Mouse (Mus musculus) heart, embryonic 16.5 days (tissue): Measurements from ENCODE around the gene Zbtb20. TPM values are rescaled to one million over a fixed set of nuclear protein-coding genes. Genes with fewer than 3 reads are reported as not detected.
A peak's percentile ranks its signal among the peaks of the same experiment; 100 is the strongest.

Source experiments
- ATAC-seq: fragments of 200-750 bp; cut with Nextera tagmentation; replicated peaks from 2 replicates; pipeline ENCODE4 v1.8.0; 2017; ENCODE audit warnings: moderate number of reproducible peaks; ENCODE audit not compliant: insufficient read depth, low FRiP score; ENCODE audit errors: extremely low read depth
- H3K27ac ChIP-seq: fragments of 300-500 bp; sonication (generic); 2 replicates; pipeline ENCODE4 v1.5.1; 2014; ENCODE audit warnings: mild to moderate bottlenecking, low read length, control low read depth, moderate library complexity
- H3K27me3 ChIP-seq: fragments of 300-500 bp; sonication (generic); 2 replicates; pipeline ENCODE4 v1.6.1; 2014; ENCODE audit warnings: low read length, mixed read lengths; ENCODE audit not compliant: control insufficient read depth, insufficient read depth
- H3K36me3 ChIP-seq: fragments of 300-500 bp; sonication (generic); 2 replicates; pipeline ENCODE4 v1.6.1; 2014; ENCODE audit not compliant: control insufficient read depth, insufficient read depth
- H3K4me1 ChIP-seq: fragments of 300-500 bp; sonication (generic); 2 replicates; pipeline ENCODE4 v1.6.1; 2014; ENCODE audit warnings: low read length, mixed read lengths; ENCODE audit not compliant: control insufficient read depth, insufficient read depth
- H3K4me2 ChIP-seq: fragments of 300-500 bp; sonication (generic); 2 replicates; pipeline ENCODE4 v1.6.1; 2014; ENCODE audit warnings: low read depth, mild to moderate bottlenecking, control low read depth, low read length
- H3K4me3 ChIP-seq: fragments of 300-500 bp; sonication (generic); 2 replicates; pipeline ENCODE4 v1.5.1; 2014; ENCODE audit warnings: mild to moderate bottlenecking, control low read depth, low read length
- H3K9ac ChIP-seq: fragments of 300-500 bp; sonication (generic); 2 replicates; pipeline ENCODE4 v1.6.1; 2014; ENCODE audit warnings: low read length, control low read depth
- H3K9me3 ChIP-seq: fragments of 300-500 bp; sonication (generic); replicated peaks from 2 replicates; pipeline ENCODE4 v1.6.1; 2016; ENCODE audit warnings: low read length; ENCODE audit not compliant: control insufficient read depth
- WGBS: fragments of 180-500 bp; shearing (Covaris S2); extraction: QIAGEN DNeasy Blood & Tissue Kit; methylation state at CpG from one replicate; pipeline ENCODE4 v1.1.7; 2014; 5-methylcytosine and 5-hydroxymethylcytosine counted together
- polyA plus RNA-seq: library from polyadenylated mRNA; unstranded; fragments of >200 nt; fragmentation: Nextera tagmentation; extraction: Ambion mirVana; gene quantifications from 2 replicates; pipeline ENCODE4 v1.2.1, GENCODE M21; 2015

Zbtb20 gene
- polyA plus RNA-seq, 1 experiment from 2014 or later: 45.2 TPM

DNA sequence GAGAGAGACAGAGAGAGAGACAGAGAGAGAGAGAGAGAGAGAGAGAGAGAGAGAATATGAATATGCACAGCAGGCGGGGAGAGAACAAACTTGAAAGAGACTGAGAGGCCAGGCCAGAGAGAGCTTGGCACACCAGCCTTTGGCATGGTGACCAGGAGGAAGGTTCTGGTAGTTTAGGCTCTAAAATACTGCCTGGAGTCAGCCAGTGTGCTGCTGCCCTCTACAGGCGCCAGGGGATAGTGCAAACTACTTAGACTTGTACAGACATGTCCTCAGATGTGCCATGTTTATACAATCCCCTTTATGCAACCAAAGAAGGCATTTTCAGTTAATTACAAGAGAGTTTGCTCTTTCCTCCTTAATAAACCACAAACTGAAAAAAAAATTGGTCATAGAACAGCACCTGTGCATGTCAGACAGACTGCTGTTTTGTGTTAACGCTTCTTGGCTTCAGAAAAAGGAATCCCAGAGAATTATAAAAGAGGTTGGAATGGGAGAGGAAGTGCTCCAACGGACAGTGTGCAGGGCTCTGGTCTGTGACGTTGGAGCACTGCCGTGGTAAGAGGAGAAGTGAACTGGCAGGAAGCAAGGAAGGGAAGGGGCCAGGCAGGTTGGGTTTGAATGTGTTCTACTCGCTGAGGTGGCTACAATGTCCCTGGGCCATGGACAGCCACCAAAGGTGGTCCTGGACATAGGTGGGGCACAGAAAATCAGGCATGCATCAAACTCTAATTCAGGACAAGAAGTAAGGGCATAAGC lies 698.5 kb downstream of the Zbtb20 start:
- Histone ChIP-seq H3K27ac (peak overlapping the region; percentile 78), H3K27me3 (no peaks in the 10 kb centered on the region), H3K4me3 (no peak overlapping the region), H3K4me1 (peaks cover 48% of the 10 kb centered on the region), H3K36me3 (0 out of 2 replicates have a peak, but pooled peaks cover 2% of the 10 kb centered on the region), H3K9me3 (no peaks in the 10 kb centered on the region), H3K9ac (no peak overlapping the region), H3K4me2 (no peak overlapping the region; the same call in 1 of the 2 replicates)
- peak; percentile 53 for ATAC-seq
- 36% methylated on average over 7 of the region's 7 CpGs for WGBS

DNA sequence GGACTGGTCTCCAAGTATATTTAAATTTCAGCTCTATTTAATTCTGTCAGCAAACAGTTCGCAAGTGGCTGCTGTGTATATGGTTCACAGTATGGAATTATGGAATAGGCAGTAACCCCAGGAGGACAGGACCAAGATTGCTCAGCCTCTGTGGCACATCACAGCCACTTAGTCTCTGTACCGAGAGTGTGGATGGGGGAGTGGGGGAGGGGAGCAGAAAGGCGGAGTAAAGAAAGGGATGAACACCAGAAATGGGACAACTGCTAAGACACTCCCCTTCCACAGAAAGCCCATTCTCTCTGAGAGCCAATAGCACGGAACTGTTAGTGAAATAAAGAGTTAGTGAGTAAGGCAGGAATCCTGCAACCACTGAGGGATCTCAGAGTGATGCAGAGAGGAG lies 699.4 kb downstream of the Zbtb20 start:
- 37% methylated on average over 4 of the region's 4 CpGs for WGBS
- H3K4me1 ChIP-seq: peaks cover 51% of the 10 kb centered on the region
- H3K27me3 ChIP-seq: no peaks in the 10 kb centered on the region
- no peaks in the 10 kb centered on the region for H3K36me3 ChIP-seq
- peak overlapping the region; percentile 78 for H3K27ac ChIP-seq
- no peak for ATAC-seq
- no peaks in the 10 kb centered on the region for H3K9me3 ChIP-seq
- no peak overlapping the region for H3K9ac ChIP-seq
- H3K4me2 ChIP-seq: peak overlapping the region; percentile 14
- H3K4me3 ChIP-seq: no peak overlapping the region

DNA sequence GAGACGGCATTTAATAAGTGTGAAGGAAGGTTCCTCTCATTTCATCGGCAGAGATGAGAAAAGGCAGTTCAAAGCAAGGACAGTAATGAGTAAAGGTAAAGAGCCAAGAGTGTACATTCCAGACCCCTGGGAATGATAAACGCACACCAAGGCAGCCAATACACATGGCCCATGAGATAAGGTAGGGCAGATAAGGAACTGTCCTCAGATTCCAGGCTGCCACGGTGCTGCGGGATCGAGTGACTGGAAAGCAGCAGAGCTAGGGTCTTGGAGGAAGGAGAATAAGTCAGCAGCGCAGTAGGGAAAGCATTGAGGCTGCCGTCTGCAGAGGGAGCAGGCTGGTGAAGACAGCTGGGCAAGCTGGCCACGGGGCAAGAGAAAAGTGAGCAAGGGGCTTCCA lies 699.8 kb downstream of the Zbtb20 start:
- H3K27me3 ChIP-seq: no peaks in the 10 kb centered on the region
- peak overlapping the region; percentile 45; the same call in 1 of the 2 replicates for H3K9ac ChIP-seq

DNA sequence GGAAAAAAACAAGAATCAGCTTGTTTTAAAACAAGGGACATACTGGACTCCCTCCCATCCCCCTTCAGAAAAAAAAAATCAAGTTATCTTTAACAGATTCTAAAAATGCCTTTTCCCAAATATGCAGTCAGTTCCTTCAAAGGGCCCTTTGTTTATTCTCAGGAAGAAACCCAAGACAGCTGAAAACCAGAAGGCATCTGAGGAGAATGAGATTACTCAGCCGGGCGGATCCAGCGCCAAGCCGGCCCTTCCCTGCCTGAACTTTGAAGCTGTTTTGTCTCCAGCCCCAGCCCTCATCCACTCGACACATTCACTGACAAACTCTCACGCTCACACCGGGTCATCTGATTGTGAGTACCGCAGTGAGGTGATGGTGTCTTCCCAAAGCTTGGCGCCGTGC lies 701.7 kb downstream of the Zbtb20 start:
- peaks cover 55% of the 10 kb centered on the region for H3K4me1 ChIP-seq
- no peaks in the 10 kb centered on the region for H3K9me3 ChIP-seq
- H3K36me3 ChIP-seq: no peaks in the 10 kb centered on the region
- ATAC-seq: no peak
- H3K27me3 ChIP-seq: no peaks in the 10 kb centered on the region
- 13% methylated on average over 10 of the region's 10 CpGs for WGBS
- no peak overlapping the region for H3K9ac ChIP-seq
- H3K27ac ChIP-seq: peak overlapping the region; percentile 75
- no peak overlapping the region for H3K4me2 ChIP-seq
- H3K4me3 ChIP-seq: no peak overlapping the region

More for the DNA sequence above, 699.8 kb downstream of the Zbtb20 start:
- 15% methylated on average over 9 of the region's 9 CpGs for WGBS
- H3K4me2 ChIP-seq: peak overlapping the region; percentile 14
- H3K27ac ChIP-seq: peak overlapping the region; percentile 78
- 0 out of 2 replicates have a peak, but pooled peaks have one; percentile 8 for ATAC-seq
- H3K9me3 ChIP-seq: no peaks in the 10 kb centered on the region
- H3K36me3 ChIP-seq: no peaks in the 10 kb centered on the region
- no peak overlapping the region for H3K4me3 ChIP-seq
- peaks cover 51% of the 10 kb centered on the region for H3K4me1 ChIP-seq

DNA sequence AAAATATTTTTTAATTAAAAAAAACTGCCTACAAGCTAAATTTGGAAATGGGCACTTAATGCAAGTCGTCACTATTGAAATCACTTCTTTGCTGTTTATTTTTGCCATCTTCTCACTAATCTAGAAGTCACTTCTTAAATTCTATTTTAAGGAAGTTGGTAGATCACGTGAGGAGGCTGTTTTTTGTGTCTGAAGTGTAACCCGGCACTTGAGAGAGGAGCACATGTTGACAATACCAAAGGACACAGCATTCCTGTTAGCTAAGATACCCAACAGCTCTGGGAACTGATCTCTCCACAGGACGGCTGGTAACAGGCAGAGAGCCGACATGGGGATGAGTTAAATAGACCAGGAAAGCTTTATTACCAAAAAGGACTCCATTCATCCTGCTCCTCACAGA lies 702.7 kb downstream of the Zbtb20 start:
- peak overlapping the region; percentile 68 for H3K27ac ChIP-seq

GRCm38 (mm10) chr16:43579111-43579510 lies 703.4 kb downstream of the Zbtb20 start:
- WGBS: 51% methylated on average over 4 of the region's 4 CpGs
- H3K9ac ChIP-seq: no peak overlapping the region
- no peak overlapping the region for H3K4me2 ChIP-seq
- ATAC-seq: no peak
- H3K27ac ChIP-seq: peak overlapping the region; percentile 78
- H3K9me3 ChIP-seq: no peaks in the 10 kb centered on the region
- no peak overlapping the region for H3K4me3 ChIP-seq
- no peaks in the 10 kb centered on the region for H3K36me3 ChIP-seq
- peaks cover 68% of the 10 kb centered on the region for H3K4me1 ChIP-seq
- H3K27me3 ChIP-seq: no peaks in the 10 kb centered on the region

More for the DNA sequence above, 702.7 kb downstream of the Zbtb20 start:
- 31% methylated on average over 5 of the region's 5 CpGs for WGBS
- Histone ChIP-seq H3K36me3 (no peaks in the 10 kb centered on the region), H3K4me3 (no peak overlapping the region), H3K4me1 (peaks cover 63% of the 10 kb centered on the region), H3K27me3 (no peaks in the 10 kb centered on the region), H3K4me2 (no peak overlapping the region), H3K9ac (no peak overlapping the region), H3K9me3 (no peaks in the 10 kb centered on the region)
- no peak for ATAC-seq

DNA sequence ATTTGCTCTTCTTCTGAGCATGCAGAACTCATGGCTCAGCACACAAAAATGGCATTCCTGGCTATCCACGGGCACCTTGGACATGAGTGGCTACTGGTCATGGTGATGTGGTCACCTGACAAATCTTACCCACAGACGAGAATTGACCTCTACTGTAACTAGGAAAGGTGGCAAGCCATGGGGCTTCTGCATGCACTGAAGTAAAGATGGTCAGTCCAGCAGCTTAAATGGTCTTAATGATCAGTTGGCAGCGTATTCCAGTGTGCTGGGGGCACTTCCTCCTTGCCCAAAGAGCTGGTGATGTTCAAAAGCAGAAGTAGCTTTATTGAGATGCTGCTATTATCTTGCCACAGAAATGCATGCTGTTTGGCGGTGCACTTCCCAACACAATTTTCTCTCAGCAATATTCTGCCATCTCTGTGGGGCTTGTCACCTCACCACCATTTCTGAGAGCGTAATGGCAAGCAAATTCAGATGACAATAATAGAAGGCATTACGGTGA lies 704.7 kb downstream of the Zbtb20 start:
- Histone ChIP-seq H3K4me1 (peaks cover 56% of the 10 kb centered on the region), H3K4me3 (no peak overlapping the region), H3K9me3 (no peaks in the 10 kb centered on the region), H3K27me3 (no peaks in the 10 kb centered on the region), H3K9ac (no peak overlapping the region), H3K36me3 (no peaks in the 10 kb centered on the region), H3K27ac (no peak overlapping the region), H3K4me2 (no peak overlapping the region)
- no peak for ATAC-seq
- 88% methylated on average over 6 of the region's 6 CpGs for WGBS

DNA sequence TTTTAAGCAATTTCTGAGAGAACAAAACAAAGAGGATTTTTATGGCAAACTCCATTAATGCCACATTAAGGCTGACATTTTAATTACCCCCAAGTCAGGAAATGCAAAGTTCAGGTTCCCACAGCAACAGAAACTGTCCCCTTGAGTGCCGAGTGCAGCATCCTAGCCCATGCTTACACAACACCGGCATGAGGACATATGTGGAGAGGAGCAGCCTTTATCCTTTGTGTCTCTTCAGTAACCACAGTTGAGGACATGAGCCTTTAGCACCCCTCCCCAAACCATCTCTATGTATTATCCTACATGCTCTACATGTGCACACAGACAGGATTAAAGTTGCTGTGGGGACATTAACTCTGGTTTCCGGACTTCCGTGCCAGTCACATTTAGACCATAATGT lies 705.9 kb downstream of the Zbtb20 start:
- no peak overlapping the region for H3K9ac ChIP-seq
- ATAC-seq: no peak
- H3K9me3 ChIP-seq: no peaks in the 10 kb centered on the region
- WGBS: 91% methylated on average over 4 of the region's 4 CpGs
- peaks cover 48% of the 10 kb centered on the region for H3K4me1 ChIP-seq
- no peak overlapping the region for H3K27ac ChIP-seq
- no peak overlapping the region for H3K4me3 ChIP-seq
- no peaks in the 10 kb centered on the region for H3K27me3 ChIP-seq
- H3K36me3 ChIP-seq: no peaks in the 10 kb centered on the region
- no peak overlapping the region for H3K4me2 ChIP-seq

DNA sequence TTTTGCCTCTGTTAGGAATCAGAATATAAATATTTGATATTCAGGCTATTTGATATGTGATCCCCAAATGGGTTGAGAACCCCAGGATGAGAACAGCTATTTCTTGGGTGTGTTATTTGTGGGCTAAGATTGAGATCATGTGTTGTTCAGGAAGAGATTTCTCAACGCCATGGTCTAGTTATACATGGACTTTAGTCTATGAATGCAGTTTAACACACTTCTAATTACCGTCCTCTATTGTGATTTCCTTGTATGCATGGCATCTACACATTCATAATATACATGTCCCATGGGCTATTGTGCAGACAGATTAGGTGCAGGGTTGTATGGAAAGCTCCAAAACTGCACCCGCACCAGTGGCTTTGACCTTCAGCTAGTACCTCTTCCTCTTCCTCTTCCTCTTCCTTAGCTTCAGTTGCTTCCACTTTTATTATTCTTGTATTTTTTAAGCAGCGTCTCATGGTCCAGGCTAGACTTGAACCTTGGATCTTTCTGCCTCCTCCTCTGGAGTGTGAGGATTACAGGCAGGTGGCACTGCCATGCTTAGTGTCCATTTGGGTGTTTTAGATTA lies 711.3 kb downstream of the Zbtb20 start:
- no peak overlapping the region for H3K27ac ChIP-seq
- H3K9ac ChIP-seq: no peak overlapping the region
- ATAC-seq: no peak
- no peak overlapping the region for H3K4me2 ChIP-seq
- WGBS: 86% methylated on average over 4 of the region's 4 CpGs
- no peak overlapping the region for H3K4me3 ChIP-seq
- H3K36me3 ChIP-seq: no peaks in the 10 kb centered on the region
- no peaks in the 10 kb centered on the region for H3K9me3 ChIP-seq
- peaks cover 23% of the 10 kb centered on the region for H3K4me1 ChIP-seq
- no peaks in the 10 kb centered on the region for H3K27me3 ChIP-seq
